Mouse (Mus musculus): ENCODE results near the gene Olfr1066.

GRCm38 (mm10) chr2:86487286-86487685, 31.2 kb upstream of the Olfr1066 start, which contains the start of gene Olfr228:
- TF ChIP-seq CTCF (IDR thresholded peaks at IDR 0.05; ENCODE audit: borderline replicate concordance, insufficient read depth, low read depth, low read length): no peak
- no peak for TF ChIP-seq POLR2A (IDR thresholded peaks at IDR 0.05; ENCODE audit: borderline replicate concordance, insufficient read depth, low read length)

All from cerebellum, adult 2 months (tissue).